Mouse (Mus musculus): ENCODE measurements around the gene Arl5a.

Arl5a gene

DNA sequence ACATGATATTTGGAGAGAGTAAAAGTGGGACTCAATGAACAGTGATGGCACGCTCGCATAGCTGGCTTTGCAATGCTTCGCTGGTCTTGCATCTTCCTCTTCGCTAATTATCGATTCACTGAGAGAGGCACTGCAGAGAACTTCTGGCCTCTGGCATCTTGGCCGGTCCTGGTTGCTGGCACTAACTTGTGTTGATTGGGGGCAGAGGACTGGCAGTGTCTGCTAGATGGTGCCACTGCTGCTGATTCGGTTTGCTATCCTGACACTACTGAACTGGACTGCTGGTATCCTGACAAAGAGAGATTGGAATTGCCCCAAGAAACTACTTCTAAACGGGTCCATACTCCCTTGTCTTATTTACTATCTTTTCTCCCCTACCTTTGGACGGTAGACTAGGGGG lies 63.6 kb downstream of the Arl5a start:
- in situ Hi-C loops (cut with MboI, MseI): no loop called here

DNA sequence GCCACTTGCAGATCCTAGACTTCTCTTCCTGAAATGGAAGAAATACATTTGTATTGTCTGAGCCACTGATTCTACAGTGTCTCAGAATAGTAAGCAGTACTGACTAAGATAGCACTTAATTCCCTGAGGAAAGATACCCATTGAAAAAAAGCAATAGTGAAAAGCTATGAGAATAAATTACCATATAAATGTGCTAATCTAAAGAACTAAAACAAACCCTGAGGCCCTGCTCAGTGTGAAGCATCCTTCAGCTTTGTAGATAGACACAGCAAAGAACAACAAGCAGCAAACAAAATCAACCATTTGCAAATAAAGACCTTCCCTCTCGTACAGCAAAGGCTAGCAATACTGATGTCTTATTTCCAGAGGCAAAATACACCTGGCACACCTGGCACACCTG lies 65.0 kb downstream of the Arl5a start:
- in situ Hi-C loops (cut with MboI, MseI): no loop called here

- in situ Hi-C loops (cut with MboI, MseI): no loop called here
Measured at GRCm38 (mm10) chr2:52358156-52358555, 66.5 kb downstream of the Arl5a start.

DNA sequence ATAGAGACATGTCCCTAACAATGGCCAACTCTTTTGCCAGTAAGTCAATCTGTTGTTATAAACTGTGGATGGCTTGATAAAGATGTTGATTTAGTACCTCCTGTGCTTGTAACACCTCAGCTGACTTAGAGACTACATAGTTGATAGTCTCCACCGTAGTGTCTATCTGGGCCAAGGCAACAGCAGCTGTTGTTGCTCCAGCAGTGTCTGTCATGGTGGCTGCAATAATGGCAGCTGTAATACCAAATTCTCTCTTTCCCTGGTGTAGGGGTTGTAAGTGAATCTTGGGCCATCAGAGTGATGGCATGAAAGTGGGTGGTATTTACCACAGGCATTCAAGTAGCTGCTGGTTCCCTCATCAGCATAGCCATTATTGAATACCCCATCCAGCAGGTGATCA lies 73.7 kb downstream of the Arl5a start:
- in situ Hi-C loops (cut with MboI, MseI): no loop called here
